Mouse (Mus musculus) right cerebral cortex, postnatal 36 days (tissue): ENCODE data around the gene Gstp1.
"Not testable (repeated sequence)": the region's sequence is repeated elsewhere in the genome, so short reads cannot be mapped to it uniquely, and the experiment has no call there.

Source experiments
- DNase-seq, 2 experiments: peaks; one replicate each; pipeline ENCODE4 v3.0.0; 2022; ENCODE audit warnings: low spot score in 2 of 2, mixed read lengths in 1 of 2

The Gstp1 gene

DNA sequence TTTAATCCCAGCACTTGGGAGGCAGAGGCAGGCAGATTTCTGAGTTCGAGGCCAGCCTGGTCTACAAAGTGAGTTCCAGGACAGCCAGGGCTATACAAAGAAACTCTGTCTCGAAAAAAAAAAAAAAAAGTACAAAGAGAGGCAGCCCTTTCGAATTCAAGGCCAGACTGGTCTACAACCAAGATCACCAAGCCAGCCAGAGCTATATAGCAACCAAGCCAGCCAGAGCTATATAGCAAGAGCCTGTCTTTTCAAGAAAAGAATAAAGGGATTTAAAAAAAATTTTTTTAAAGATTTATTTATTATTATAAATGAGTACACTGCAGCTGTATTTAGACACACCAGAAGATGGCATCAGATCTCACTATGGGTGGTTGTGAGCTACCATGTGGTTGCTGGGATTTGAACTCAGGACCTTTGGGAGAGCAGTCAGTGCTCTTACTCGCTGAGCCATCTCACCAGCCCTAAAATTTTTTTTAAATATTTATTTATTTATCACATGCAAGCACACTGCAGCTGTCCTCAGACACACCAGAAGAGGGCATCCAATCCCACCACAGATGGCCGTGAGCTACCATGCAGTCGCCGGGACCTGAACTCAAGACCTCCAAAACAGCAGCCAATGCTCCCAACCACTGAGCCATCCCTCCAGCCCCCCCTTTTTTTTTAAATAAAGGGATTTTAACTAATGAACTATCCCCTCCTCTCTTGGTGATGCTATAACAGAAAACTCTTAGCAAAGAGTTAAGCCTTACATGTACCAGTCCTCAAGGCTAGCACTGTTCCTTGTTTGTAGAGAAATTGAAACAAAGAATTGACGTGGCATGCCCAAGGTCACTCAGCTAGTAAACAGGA is 22.5 kb upstream of the Gstp1 start:
- DNase-seq = not testable (repeated sequence)

DNA sequence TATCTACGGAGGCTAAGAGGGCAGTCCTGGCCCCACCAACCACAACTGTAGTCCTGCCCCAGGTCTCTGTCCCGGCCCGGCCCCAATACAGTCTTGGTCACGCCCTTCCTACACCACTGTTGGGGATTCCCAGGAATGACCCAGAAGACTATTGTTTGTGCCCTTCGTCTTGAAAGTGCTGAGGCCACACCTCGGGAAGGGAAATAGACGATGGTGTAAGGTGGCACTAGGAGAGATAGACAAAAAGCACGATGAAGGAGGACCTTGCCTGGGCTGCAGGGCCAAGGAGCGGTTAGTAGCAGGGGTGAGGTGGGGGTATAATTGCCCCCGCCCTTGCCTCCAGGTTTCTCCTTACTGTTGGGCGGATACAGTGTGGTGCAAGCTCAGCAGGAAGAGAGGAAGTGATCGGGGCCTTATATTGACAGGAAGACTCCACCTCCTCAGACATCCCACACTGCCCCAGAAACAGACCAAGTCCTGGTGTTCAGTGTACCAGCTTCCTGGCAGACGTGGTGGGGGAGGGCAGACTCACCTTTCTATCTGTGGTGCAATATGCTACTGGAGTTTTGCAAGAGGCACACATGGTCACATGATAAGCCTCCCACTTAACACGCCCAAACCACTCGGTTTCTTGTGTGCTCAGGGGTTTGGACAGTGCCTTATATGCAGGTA is 21.4 kb upstream of the Gstp1 start, which contains the start of gene Gstp3:
Gene Gstp3, minus strand, starts transcription at position 501 of the 672 bp plus-strand sequence.
- DNase-seq = no peak

DNA sequence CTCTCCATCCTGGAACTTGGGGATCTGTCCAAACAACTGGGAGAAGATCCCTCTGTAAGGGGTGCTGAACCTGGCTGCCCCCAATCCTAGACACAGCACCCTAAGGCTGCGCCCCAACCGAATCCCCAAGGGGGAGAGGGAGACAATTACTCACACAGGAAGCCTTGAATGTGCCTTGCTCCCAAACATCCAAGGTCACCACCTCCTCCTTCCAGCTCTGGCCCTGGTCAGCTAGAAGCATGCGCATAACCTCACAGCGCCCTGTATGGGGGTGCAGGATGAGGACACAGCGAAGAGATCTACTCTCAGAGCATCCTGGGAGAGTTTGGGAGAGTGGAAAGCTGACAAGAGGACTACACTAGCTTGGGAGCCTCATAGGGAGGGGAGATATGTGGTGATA is 20.8 kb upstream of the Gstp1 start:
- DNase-seq = no peak

DNA sequence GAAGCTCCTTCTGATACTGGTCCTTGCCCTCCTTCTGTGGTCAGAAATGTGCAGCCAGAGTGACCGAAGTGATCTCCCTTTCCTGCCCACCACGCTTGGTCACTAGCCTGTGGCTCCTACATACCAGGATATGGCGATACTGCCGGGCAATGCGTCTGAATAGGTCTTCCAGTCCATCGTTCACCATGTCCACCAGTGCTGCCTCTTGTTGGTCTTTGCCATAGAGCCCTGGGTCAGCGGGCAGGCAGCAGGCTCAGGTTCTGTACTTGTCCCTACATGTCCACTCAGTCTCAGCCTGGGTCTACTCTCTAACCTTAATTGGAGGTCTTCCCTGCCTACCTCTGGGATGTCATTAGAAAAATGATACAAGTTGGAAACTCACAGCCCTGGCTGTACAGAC is 20.2 kb upstream of the Gstp1 start:
- no peak for DNase-seq

DNA sequence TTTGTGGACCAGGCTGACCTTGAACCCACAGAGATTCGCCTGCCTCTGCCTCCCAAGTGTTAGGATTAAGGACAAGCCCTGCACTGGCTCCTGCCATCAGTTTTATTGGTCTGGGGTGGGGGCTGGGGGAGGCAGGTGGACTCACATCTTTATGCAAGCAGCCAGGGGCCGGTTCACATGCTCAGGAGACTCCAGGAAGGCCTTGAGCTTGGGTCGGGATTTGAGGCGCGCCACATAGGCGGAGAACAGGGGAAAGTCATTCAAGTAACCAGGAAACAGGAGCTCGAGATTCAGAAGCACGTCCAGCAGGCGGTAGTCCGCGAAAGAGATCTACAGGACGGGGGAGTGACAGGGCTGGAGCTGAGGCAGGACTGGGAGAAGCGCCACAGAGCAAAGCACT is 19.6 kb upstream of the Gstp1 start:
- DNase-seq = no peak

DNA sequence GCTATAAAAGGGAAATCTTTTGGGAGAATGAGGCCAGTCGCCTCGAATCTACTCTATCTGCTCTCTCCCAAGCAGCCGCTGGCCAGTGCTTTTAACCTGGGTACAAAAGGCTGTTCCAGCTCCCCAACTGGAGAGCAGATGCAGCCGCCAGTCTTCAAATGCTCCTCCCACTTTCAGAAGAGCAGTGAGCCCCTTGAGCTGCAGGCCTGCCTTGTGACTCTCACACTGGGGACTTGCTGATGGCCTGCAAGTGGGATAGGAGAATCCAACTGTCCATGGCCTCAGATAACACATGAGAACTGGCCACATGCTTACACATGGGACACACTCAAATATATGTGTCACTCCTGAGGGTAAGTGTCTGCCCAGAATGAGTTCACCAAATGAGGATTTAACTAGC is 18.9 kb upstream of the Gstp1 start:
- no peak for DNase-seq

DNA sequence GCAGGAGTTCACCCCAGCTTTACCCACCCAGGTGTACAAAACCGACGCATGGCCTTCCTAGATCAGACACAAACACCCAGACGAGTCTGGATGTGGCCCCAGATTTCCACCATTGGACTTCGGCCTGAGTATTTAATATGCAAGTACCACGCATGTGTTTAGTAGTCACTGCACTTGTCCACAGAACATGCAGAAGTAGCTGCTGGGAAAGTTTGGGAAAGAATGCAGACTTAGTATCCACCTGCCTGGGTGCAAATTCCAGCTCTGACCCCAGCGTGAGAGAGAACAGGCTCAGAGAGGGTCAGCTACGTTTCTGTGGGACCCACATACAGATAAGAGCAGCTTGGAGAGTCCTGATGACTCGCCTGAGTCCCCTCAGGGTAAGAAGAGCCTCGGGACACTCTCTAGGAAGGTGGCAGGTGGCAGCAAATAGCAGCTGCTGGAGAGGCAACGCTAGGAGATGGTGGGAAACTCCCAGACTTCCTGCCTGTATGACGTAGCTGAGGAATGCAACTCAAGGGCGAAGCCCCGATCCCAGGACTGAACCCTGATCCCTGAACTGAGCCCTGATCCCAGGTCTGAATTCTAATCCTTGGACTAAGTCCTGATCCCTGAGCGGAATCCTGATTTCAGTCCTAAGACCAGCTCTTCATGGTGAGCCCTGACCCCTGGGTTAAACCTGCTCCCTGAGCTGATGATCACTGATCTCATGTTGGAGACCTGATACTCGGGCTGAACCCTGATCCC is 18.3 kb upstream of the Gstp1 start:
- DNase-seq = no peak

DNA sequence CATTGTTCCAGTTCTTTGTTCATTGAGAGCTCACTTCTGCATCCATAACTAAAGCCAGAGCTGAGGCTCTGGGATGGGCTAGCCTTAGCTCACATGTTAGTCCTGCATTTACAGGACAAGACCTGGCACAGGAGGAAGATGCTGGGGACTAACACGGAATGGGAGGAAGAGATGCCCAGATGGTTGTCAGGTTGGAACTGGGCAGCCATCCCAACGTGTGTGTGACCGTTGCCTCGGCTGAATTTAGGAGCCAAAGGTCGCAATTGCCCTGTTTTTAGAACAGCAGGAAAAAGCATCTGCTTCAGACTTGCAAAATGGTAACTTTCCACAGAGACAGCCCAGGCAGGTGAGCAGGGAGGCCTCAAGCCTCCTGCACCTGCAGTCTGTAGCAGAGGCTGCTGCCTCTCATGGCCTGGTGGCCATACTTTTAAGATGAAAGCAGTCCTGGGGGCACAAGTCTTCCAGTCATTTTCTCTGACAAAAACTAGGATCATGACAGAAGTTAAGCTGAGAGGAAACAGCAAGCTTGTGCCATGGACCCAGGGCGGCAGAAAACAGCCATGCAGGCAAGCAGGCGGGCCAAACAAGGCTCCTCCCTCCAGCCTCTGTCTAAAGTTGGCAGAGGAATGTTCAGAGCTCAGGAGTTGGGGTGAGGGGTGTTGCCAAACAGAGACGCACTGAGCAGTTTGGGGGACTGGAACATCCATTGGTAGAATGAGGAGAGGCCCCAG is 17.6 kb upstream of the Gstp1 start:
- DNase-seq = no peak

DNA sequence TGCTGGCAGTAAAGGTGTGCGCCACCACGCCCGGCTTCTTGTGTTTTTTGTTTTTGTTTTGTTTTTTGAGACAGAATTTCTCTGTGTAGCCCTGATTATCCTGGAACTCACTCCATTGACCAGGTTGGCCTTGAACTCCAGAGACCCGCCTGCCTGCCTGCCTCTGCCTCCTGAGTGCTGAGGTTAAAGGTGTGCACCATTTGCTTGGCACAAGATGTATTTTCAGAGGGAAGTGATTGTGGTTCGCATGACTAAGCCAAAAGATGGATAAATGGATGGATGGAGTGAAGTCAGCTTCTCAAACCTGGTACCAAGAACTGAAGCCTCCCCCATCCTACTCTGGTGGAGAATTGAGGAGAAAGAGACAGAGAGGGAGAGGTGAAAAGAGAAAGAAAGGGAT is 16.8 kb upstream of the Gstp1 start:
- DNase-seq = no peak

DNA sequence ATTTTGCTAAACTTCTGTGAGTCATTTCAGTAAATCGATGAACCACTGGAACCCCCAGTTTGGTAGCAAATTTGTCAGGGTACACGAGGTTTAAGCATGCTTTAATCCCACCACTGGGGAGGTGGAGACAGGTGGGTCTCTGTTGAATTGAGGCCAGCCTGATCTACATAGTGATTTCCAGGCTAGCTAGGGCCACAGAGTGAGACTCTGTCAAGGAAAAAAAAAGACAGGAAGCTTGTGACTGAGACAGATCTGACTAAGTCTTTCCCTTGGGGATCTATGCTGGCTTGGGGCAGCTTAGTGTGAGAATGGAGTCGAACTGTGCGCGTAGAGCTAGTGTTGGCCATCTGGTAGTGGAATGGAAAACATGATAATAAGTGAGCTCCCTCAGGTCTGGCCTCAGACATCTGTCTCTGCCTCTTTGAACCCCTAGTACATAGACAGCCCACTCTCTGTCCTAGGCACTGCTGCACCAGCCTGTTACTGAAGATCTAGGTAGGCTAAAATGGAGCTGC is 14.8 kb upstream of the Gstp1 start:
- DNase-seq = no peak

DNA sequence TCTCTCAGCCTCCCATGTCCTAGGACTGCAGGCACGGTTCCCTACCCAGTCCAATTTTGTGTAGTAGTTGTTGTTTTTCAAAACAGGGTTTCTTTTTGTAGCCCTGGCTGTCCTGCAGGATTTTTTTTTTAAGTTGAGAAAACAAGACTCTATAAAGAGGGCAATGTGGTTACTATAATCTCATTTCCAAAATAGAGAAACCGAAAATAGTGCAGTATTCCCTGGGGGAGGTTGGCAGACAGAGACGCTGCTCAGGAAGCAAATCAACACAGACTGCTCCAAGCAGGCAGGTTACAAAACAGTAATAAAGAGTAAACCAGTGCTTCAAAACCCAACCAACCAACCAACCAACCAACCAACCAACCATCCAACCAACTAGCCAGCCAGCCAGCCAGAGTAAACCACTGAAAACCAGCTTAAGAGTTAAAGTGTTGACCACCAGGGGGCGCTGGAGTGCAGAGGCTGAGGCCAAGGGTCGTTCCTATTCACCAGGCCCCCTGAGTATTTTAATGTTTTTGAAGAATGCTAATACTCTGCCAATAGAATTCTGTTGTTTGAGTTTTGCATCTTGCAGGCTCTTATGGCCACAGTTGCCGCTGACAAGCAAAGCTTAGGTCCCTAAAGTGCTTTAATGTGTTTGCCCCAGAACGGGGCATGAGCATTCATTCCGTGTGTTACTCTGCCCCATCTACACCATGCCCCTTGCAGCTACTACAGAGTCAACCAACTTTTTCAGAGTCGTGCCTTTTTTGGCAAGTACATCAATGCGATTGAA is 14.1 kb upstream of the Gstp1 start:
- DNase-seq = no peak

DNA sequence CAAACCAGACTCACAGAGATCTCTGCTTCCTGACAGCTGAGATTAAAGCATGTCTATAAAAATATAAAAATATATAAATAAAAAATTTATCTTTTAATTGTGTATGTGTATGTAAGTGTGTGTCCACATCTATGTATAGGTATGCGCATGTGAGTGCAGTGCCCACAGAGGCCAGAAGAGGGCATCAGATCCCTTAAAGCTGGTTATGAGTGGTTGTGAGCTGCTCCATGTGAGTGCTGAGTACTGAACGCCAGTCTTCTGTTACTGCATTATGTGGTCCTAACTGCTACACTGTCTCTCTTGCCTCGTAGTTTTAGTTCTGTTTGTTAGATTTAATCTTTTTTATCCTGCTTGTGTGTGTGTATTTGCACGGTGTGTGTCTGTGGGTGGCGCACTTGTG is 13.2 kb upstream of the Gstp1 start:
- no peak for DNase-seq

DNA sequence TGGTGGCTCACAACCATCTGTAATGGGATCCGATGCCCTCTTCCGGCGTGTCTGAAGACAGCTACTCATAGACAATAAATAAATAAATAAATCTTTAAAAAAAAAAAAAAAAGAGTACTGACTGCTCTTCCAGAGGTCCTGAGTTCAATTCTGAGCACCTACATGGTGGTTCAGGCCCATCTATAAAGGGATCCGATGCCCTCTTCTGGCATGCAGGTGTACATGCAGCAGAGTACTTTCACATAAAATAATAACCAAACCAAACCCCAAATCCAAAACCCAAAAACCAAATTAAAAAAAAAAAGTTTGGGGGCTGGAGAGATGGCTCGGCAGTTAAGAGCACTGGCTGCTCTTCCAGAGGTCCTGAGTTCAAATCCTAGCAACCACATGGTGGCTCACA is 11.3 kb upstream of the Gstp1 start:
- not testable (repeated sequence) for DNase-seq

DNA sequence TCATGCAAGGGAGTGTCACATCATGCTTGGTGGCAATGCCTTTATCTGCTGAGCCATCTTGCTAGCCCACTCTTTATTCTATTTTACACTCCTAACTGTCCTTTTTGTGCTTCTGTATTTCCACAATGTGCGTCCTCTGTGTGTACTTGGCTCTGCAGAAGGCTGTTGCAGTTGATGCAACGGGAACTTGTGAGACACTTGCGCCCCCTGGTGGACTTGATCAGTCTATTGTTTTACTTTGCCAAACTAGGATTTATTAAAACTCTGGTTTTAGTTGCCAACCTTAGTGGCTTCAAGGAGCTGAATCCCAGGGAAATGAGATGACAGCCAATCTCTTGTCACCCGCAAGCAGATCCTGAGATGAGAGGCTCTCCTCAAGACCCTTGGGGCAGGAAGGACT is 10.1 kb upstream of the Gstp1 start:
- peak; percentile 34 to 41 for DNase-seq

DNA sequence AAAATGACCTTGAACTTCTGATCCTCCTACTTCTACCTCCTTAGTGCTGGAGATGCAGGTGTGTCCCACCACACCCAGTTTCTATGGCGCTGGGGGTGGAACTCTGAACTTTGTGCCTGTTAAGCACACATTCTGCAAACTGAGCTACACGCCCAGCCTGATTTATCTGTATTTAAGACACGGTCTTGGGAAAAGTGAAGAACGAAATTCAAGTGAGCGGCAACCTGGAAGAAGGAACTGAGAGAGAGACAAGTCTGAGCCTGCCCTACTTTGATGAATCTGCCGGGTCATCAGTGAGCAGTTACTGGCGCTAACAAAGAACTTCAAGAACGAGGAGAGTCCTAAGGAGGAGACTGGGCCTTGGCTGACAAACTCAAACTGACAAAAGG is 9.1 kb upstream of the Gstp1 start:
- no peak for DNase-seq

DNA sequence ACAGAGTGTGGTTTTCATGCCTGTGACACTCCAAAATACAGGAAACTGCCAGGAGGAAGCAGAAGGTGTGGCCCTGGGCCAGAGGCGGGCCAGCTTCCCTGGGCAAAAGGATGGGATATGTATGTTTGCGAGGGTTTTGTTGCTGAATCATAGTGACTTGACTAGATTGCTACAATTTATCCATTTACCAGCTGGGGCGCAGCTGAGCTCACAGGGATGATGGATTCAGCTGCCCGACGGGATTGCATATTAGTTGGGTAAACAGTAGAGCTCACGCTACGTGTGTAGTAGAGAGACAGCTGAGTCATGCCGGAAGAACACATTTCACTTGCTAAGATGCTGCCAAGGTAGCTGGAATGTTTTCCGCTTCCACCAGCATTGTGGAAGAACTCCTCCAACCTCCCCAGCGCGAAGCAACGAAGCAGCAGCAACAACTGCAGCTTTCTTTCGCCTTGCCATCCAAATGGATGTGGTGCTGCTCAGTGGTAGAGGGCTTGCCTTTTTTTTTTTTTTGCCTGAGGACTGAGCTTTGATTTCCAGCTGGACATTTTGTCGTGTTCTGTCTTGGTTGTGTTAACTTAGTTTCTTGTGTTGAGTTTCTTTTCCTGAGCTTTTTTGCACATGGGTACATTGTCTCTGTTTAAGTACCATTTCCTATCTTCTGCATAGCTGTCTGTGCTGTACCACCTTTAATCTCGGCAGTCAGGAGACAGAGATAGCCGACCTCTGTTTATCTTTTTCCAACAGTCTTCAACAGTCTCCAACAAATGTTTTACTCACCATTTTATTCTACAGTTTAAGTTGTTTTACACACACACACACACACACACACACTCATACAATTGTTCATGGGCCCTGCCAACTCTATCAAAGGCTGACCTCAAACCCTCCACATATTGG is 8.4 kb upstream of the Gstp1 start, which contains the start of gene Gstp2:
Gene Gstp2, minus strand, starts transcription at position 58 of the 900 bp plus-strand sequence.
- DNase-seq = peak; percentile 76 to 79

DNA sequence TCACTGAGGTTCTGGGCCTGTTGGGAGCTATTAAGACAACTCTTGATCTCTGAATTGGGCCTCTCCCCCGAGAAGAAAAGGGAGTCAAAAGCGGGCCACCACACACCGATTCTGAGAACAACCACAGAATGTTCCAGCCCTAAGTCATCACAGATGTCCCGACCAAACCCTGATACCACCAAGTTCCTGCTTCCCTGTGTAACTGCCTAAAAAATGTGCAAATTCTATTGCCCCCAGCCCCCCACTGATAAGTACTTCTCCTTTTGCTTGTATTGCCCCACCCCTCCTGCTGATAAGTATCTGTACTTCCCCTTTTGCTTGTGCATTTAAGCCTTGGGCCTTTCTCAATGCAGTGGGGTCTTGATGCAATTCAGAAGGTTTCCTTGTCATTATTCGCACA is 6.3 kb upstream of the Gstp1 start:
- not testable (repeated sequence) for DNase-seq

DNA sequence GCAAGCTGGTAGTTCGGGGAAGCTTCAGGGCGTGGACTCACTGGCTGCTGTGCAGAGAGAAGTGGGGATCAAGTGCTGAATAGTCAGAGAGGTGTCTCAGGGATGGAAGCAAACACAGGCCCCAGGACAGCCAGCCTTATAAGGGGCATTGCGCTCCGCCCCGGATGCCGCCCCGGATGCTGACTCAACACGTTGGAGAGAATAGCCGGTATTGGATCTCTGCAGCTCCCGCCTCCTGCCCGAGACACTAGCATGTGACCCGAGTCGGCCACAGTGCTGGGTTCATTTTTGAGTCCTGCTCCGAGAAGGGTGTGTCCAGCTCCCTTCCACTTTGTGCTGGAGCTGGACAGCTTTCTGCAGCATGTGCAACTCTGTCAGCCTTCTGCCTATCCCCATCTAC is 4.3 kb upstream of the Gstp1 start:
- no peak for DNase-seq

DNA sequence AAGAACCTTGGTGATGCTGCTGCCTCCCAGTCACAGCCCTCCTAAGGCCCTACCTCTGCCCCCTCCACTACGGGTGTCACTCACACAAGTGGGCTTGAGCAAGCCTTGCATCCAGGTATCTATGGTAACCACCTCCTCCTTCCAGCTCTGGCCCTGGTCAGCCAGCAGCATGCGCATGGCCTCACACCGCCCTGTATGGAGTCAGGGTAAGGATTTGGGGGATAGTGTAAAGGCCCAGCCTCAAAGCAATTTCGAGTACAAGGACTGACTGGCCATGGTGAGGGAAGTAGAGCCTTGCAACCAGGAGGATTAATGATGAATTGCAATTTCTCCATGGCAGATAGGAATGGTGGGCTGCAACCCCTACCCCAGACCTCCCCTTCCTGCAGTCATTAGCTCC is 3.7 kb upstream of the Gstp1 start:
- DNase-seq = not testable (repeated sequence)

DNA sequence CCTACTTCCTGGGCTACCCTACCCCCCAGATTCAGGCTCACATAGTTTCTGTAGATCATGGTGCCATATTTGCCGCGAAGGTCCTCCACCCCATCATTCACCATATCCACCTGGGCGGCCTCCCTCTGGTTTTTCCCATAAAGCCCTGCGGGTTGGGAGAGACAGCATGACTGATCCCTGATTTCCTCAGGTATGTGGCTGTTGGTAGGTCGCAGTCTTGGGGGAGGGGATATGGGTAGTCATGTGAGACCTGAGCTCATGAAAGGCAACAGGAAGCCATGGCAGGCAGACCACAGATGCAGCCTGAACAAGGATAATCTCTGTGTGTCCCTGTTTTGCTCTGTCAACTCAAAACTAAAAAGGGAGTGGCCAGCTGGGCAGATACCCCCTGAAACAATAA is 3.2 kb upstream of the Gstp1 start:
- DNase-seq = not testable (repeated sequence)
